Mouse (Mus musculus) naive thymus-derived CD4-positive, alpha-beta T cell, adult 2 months (primary cell): ENCODE results near the gene Itga9.
"Not testable (repeated sequence)": the region's sequence is repeated elsewhere in the genome, so short reads cannot be mapped to it uniquely, and the experiment has no call there.

ENCODE experiments used
- DNase-seq: peaks from one replicate; pipeline ENCODE4 v3.0.0-alpha.2; 2011; ENCODE audit warnings: low read depth

The Itga9 gene

GRCm38 (mm10) chr9:118606148-118606816 is at the start of gene Itga9:
Itga9 (plus strand) TSS chr9:118606690.
- peak; percentile 81 for DNase-seq

- DNase-seq: no peak
Measured at GRCm38 (mm10) chr9:118556951-118557780, 49.3 kb upstream of the Itga9 start.

- no peak for DNase-seq
Measured at GRCm38 (mm10) chr9:118563356-118563755, 43.1 kb upstream of the Itga9 start.

GRCm38 (mm10) chr9:118563866-118564265 is 42.6 kb upstream of the Itga9 start:
- DNase-seq: no peak

GRCm38 (mm10) chr9:118564696-118565095 is 41.8 kb upstream of the Itga9 start:
- DNase-seq: no peak

- DNase-seq: no peak
Measured at GRCm38 (mm10) chr9:118569328-118569727, 37.2 kb upstream of the Itga9 start.

- DNase-seq: no peak
Measured at GRCm38 (mm10) chr9:118570865-118571264, 35.6 kb upstream of the Itga9 start.

GRCm38 (mm10) chr9:118571701-118572100 is 34.8 kb upstream of the Itga9 start:
- DNase-seq: no peak

- DNase-seq: no peak
Measured at GRCm38 (mm10) chr9:118574911-118575310, 31.6 kb upstream of the Itga9 start.

- DNase-seq: no peak
Measured at GRCm38 (mm10) chr9:118580371-118580770, 26.1 kb upstream of the Itga9 start.

GRCm38 (mm10) chr9:118582757-118583156 is 23.7 kb upstream of the Itga9 start:
- peak; percentile 20 for DNase-seq

GRCm38 (mm10) chr9:118584838-118585237 is 21.7 kb upstream of the Itga9 start:
- DNase-seq: no peak

- DNase-seq: no peak
Measured at GRCm38 (mm10) chr9:118585998-118586397, 20.5 kb upstream of the Itga9 start.

GRCm38 (mm10) chr9:118587115-118587514 is 19.4 kb upstream of the Itga9 start:
- no peak for DNase-seq

- DNase-seq: no peak
Measured at GRCm38 (mm10) chr9:118589249-118589648, 17.2 kb upstream of the Itga9 start.

- DNase-seq: no peak
Measured at GRCm38 (mm10) chr9:118590230-118590629, 16.3 kb upstream of the Itga9 start.

GRCm38 (mm10) chr9:118591633-118592032 is 14.9 kb upstream of the Itga9 start:
- no peak for DNase-seq

GRCm38 (mm10) chr9:118592585-118593249 is 13.8 kb upstream of the Itga9 start:
- no peak for DNase-seq

GRCm38 (mm10) chr9:118593443-118593842 is 13.0 kb upstream of the Itga9 start:
- DNase-seq: no peak

- DNase-seq: no peak
Measured at GRCm38 (mm10) chr9:118596767-118597166, 9.7 kb upstream of the Itga9 start.

- not testable (repeated sequence) for DNase-seq
Measured at GRCm38 (mm10) chr9:118600393-118600792, 6.1 kb upstream of the Itga9 start.

- no peak for DNase-seq
Measured at GRCm38 (mm10) chr9:118602576-118602975, 3.9 kb upstream of the Itga9 start.
